Mouse (Mus musculus): ENCODE results near the gene Slc6a19.

- TF ChIP-seq POLR2A (IDR thresholded peaks at IDR 0.05; ENCODE audit: low read depth, low read length) (no peak), CTCF (IDR thresholded peaks at IDR 0.05; ENCODE audit: borderline replicate concordance, insufficient read depth, low read length) (no peak)
Measured at GRCm38 (mm10) chr13:73750435-73750834, 45.8 kb upstream of the Slc6a19 start.

Measured in embryonic fibroblast, embryonic 13.5 days (primary cell).